Mouse (Mus musculus) ES-E14 (cell line): Measurements from ENCODE around the gene Rab30. TPM values are rescaled to one million over a fixed set of nuclear protein-coding genes. Genes with fewer than 3 reads are reported as not detected.

Experiments
- DNase-seq: peaks from one replicate; pipeline ENCODE4 v3.0.0-alpha.2; 2013; ENCODE audit warnings: low read depth, low spot score
- H3K27ac ChIP-seq: 2 replicates; pipeline ENCODE4 v1.5.1; 2012; ENCODE audit warnings: low read depth, mild to moderate bottlenecking, low read length, moderate library complexity, mixed read lengths; ENCODE audit not compliant: poor library complexity, insufficient read depth, severe bottlenecking
- H3K36me3 ChIP-seq: 2 replicates; pipeline ENCODE4 v1.6.1; 2012; ENCODE audit warnings: mild to moderate bottlenecking, low read length, moderate library complexity, mixed read lengths; ENCODE audit not compliant: control insufficient read depth, poor library complexity, insufficient read depth, severe bottlenecking
- H3K4me1 ChIP-seq, 2 experiments: fragments of 150-350 bp in 1 of 2; sonication (generic) in 1 of 2; 2 replicates each; pipeline ENCODE4 v1.6.1; 2012; ENCODE audit warnings: low read length in 2 of 2, mild to moderate bottlenecking in 1 of 2, mixed read lengths in 1 of 2; ENCODE audit not compliant: control insufficient read depth in 2 of 2, insufficient read depth in 2 of 2, poor library complexity in 1 of 2
- H3K4me3 ChIP-seq, 2 experiments: fragments of 150-350 bp in 1 of 2; sonication (generic) in 1 of 2; 2 replicates each; pipeline ENCODE4 v1.5.1; 2012; ENCODE audit warnings: low read length in 2 of 2, low read depth in 1 of 2, mild to moderate bottlenecking in 1 of 2, mixed read lengths in 1 of 2; ENCODE audit not compliant: insufficient read depth in 1 of 2, poor library complexity in 1 of 2, severe bottlenecking in 1 of 2
- H3K9ac ChIP-seq: 2 replicates; pipeline ENCODE4 v1.6.1; 2012; ENCODE audit warnings: low read depth, mild to moderate bottlenecking, low read length, mixed read lengths; ENCODE audit not compliant: poor library complexity, insufficient read depth, severe bottlenecking
- H3K9me3 ChIP-seq: fragments of 150-350 bp; sonication (generic); 2 replicates; pipeline ENCODE4 v1.6.1; 2012; ENCODE audit warnings: low read depth, mild to moderate bottlenecking, low read length; ENCODE audit not compliant: control insufficient read depth, insufficient read depth
- CHD2 ChIP-seq: IDR thresholded peaks from 2 replicates; pipeline ENCODE4 v1.6.1; 2014; ENCODE audit warnings: mild to moderate bottlenecking, low read depth, low read length, inconsistent platforms
- HCFC1 ChIP-seq: IDR thresholded peaks from 2 replicates; pipeline ENCODE4 v1.6.1; 2012; ENCODE audit warnings: low read length, inconsistent platforms, borderline replicate concordance; ENCODE audit not compliant: insufficient read depth
- MAFK ChIP-seq: IDR thresholded peaks from 2 replicates; pipeline ENCODE4 v1.6.1; 2014; ENCODE audit warnings: mild to moderate bottlenecking, low read depth, low read length, inconsistent platforms; ENCODE audit not compliant: insufficient read depth
- ZC3H11A ChIP-seq: IDR thresholded peaks from 2 replicates; pipeline ENCODE4 v1.6.1; 2012; ENCODE audit warnings: low read depth, mild to moderate bottlenecking, inconsistent platforms, low read length, borderline replicate concordance
- ZNF384 ChIP-seq: IDR thresholded peaks from 2 replicates; pipeline ENCODE4 v1.6.1; 2012; ENCODE audit warnings: low read depth, low read length, inconsistent platforms
- in situ Hi-C, 2 experiments: fragments of 600-800 bp; cut with MboI; formaldehyde crosslinking; loops; one replicate each; pipeline ENCODE4 v1.15.1; 2025; ENCODE audit warnings: low sequenced_read_pairs in 2 of 2, inconsistent platforms in 1 of 2; ENCODE audit not compliant: unreplicated experiment in 2 of 2
- total RNA-seq: library from RNA; depleted of rRNA; stranded (reverse); fragments of 300-350 nt; gene quantifications from 2 replicates; pipeline ENCODE4 v1.2.3, GENCODE M21; 2012

The Rab30 gene
- total RNA-seq, 1 experiment = 7.4 TPM

DNA sequence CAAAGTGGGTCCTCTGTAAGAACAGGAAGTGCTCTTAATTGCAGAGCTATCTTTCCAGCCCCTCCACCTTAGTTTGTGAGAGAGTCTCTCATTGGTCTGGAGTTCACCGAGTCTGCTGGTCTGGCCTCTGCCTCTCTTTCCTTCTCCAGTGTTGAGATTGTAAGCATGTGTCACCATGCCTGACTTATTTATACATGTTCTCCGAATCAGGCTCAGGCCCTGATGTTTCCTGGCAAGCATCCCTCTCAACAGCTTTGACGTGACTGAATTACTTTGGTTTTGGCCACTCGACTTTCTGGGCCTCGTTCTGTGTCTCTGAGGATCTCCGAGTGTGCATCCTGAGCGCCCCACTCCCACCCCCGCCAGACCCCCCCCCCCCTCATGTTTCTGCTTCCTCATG, 55.4 kb downstream of the Rab30 start:
- in situ Hi-C loops = no loop called here
- DNase-seq = no peak

DNA sequence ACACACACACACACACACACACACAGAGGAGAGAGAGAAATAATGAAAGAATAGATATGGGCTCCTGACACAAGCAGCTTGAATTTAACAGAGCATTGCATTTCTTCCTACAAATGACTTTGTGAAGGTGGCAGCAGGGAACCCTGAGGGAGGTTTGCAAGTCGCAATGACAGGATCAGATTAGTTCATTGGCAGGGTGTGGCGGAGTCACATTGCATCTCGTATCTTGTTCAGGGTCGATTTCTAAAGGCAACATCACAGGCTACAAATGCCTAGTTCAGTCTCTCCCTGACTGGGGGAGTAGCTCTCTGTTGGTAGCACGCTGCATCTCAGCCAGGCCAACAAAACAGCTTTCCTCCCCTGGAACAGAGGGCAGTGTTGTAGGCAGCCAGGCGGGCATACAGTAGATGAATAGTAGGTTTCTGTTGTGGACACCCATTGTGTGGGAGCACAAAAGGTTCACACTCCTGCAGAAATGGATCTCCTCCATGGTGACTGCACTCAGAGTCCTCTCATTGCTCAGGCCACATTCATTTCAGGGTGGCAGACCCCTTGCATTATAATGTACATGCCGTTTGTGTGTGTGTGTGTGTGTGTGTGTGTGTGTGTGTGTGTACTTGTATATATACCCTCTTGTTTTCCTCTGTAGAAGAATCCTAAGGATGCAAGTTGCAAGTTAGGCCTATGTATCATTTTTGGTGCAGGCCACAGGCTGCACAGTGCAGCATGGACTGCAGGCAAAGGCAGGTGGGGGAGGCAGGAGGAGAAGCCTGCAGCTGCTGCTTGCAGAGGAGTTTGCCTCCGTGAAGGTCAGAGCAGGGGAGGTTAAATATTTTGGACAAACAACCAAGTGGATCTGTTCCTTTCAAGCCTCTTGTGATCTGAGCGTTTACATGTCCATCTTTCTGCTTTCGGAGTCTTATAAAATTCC, 58.5 kb downstream of the Rab30 start:
- TF ChIP-seq CHD2 = no peak
- TF ChIP-seq HCFC1 = no peak
- no peak for TF ChIP-seq ZC3H11A
- TF ChIP-seq MAFK = no peak
- no peak for TF ChIP-seq ZNF384
- in situ Hi-C loops = no loop called here
- Histone ChIP-seq H3K4me3 (no peak overlapping the region), H3K9ac (no peak overlapping the region), H3K27ac (no peak overlapping the region), H3K9me3 (no peaks in the 10 kb centered on the region), H3K4me1 (no peaks in the 10 kb centered on the region), H3K36me3 (no peaks in the 10 kb centered on the region)
- DNase-seq = no peak

More for the DNA sequence above, 55.4 kb downstream of the Rab30 start:
- Histone ChIP-seq H3K4me3 (no peak overlapping the region), H3K36me3 (no peaks in the 10 kb centered on the region), H3K9ac (no peak overlapping the region), H3K9me3 (no peaks in the 10 kb centered on the region), H3K27ac (no peak overlapping the region), H3K4me1 (no peaks in the 10 kb centered on the region)
- TF ChIP-seq MAFK (no peak), CHD2 (no peak), ZNF384 (no peak), HCFC1 (no peak), ZC3H11A (no peak)

DNA sequence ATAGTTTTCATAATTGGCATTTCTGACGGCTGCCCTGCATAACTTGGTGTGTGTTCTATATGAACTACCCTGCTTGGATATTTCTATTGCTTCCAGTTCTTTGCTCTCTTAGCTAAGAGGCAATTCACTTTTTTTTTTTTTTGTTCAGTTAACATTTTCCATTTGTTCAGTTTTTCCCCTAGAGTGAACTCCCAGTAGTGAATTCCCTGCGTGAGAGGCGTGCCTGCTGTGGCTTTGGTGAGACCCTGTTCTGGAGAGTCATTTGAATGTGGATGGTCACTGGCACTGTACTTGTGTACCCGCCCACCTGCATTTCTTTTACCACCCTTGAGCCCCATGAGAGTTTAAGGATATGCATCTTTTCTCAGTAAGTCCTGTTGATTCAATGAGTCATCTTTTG, 60.8 kb downstream of the Rab30 start:
- no peak for DNase-seq
- no peak overlapping the region for H3K9ac ChIP-seq
- in situ Hi-C loops = no loop called here
- no peak overlapping the region for H3K27ac ChIP-seq
- no peaks in the 10 kb centered on the region for H3K36me3 ChIP-seq
- no peaks in the 10 kb centered on the region for H3K4me1 ChIP-seq
- H3K9me3 ChIP-seq = no peaks in the 10 kb centered on the region
- TF ChIP-seq ZC3H11A (no peak), ZNF384 (no peak), MAFK (no peak), CHD2 (no peak), HCFC1 (no peak)
- H3K4me3 ChIP-seq = no peak overlapping the region

DNA sequence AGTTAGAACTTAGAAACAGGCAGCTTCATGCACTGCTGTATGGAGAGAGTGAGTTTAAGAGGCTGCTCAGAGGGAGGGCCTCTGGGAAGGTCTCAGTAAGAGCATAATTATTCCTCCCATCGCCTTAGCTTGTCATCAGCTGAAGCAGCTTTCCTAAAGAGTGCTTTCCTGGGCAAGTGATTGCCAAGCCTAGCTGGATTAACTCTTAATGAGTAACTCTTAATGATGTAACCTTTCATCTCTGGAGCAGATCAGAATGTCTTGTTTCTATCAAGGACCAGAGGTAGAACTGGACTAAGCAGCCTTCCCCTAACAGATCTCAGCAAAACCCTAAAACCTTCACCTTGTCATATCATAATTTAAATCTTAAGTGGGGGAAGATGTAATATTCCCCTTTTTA, 61.8 kb downstream of the Rab30 start:
- in situ Hi-C loops = no loop called here
- Histone ChIP-seq H3K4me1 (no peaks in the 10 kb centered on the region), H3K27ac (no peak overlapping the region), H3K9me3 (no peaks in the 10 kb centered on the region), H3K36me3 (no peaks in the 10 kb centered on the region), H3K4me3 (no peak overlapping the region), H3K9ac (no peak overlapping the region)
- TF ChIP-seq MAFK (no peak), ZNF384 (no peak), ZC3H11A (no peak), HCFC1 (no peak), CHD2 (no peak)
- DNase-seq = no peak
